ENCODE assay signal across 8 mouse cellular contexts in the genomic region with DNA sequence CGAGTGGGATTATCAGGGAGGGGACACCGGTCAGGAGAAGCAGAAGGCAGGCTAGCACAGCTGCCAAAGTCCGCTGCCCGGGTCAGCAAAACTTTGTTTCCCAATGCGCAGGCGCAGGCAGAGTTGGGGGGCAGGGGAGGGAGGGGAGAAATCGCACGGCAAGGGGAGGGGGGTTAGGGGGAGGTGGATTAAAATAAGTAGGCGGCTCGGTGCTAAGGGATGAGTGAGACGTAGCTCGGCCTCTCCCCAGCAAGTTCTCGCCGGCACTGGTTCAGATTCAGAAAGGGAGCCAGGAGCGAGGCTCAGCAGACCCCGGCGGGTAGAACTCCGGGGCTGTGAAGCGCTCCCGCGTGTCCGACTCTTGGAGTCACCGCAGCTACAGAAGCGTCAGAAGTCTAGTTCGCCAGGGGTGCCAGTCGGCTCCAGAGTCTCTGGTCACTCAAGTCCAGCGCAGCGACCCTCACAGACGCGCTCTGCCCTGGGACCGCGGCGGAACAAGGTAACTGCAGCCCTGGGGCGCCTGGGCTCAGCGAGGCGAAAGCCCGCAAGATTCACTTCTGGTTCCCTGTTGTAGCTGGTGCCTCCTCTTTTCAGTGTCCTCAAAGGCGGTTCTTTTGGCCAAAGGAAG. TPM values are rescaled to one million over a fixed set of nuclear protein-coding genes. Genes with fewer than 3 reads are reported as not detected.
DNase-seq lines count a peak whose midpoint lies in the region; ATAC-seq and TF ChIP-seq lines count a peak whose summit lies in the region.

No protein-coding gene starts in this region.

- H3K27me3 ChIP-seq in ES-Bruce4 (ENCODE audit: control insufficient read depth, insufficient read depth, low read length, poor library complexity, severe bottlenecking) = peaks cover 47% of the 10 kb centered on the region
- peaks cover 97% of the 10 kb centered on the region for H3K27me3 ChIP-seq in embryonic facial prominence, embryonic 10.5 days (replicated peaks; ENCODE audit: low read depth, poor library complexity, severe bottlenecking)
- H3K27me3 ChIP-seq in heart, embryonic 11.5 days (ENCODE audit: control insufficient read depth, insufficient read depth, low read length) = peaks cover 62% of the 10 kb centered on the region
- H3K27me3 ChIP-seq in lung, postnatal 0 days (replicated peaks; ENCODE audit: insufficient read depth, low read length) = peaks cover 49% of the 10 kb centered on the region
- peaks cover 2% of the 10 kb centered on the region; the same call in 1 of the 2 replicates for H3K27me3 ChIP-seq in testis, adult 2 months (ENCODE audit: control insufficient read depth, insufficient read depth, low read length)
- peaks cover 15% of the 10 kb centered on the region; the same call in 1 of the 2 replicates for H3K27me3 ChIP-seq in cerebellum, adult 2 months (ENCODE audit: control insufficient read depth, insufficient read depth, low read length)

- TF ChIP-seq POLR2A in ES-Bruce4 (IDR thresholded peaks at IDR 0.05; ENCODE audit: insufficient read depth, low read length) = no peak
- TF ChIP-seq POLR2A in testis, adult 2 months (IDR thresholded peaks at IDR 0.05; ENCODE audit: control insufficient read depth, low read depth, low read length) = peak; percentile 32; the same call in 1 of the 2 replicates
- TF ChIP-seq POLR2A in cerebellum, adult 2 months (IDR thresholded peaks at IDR 0.05; ENCODE audit: borderline replicate concordance, insufficient read depth, low read length) = no peak

- H3K4me2 ChIP-seq in heart, embryonic 11.5 days = peak overlapping the region; percentile 90
- peak overlapping the region; percentile 72 for H3K4me2 ChIP-seq in lung, postnatal 0 days (replicated peaks; ENCODE audit: low read depth, low read length)

- peak overlapping the region; percentile 40 for H3K4me3 ChIP-seq in ES-Bruce4 (ENCODE audit: low read depth, low read length)
- peak overlapping the region; percentile 66 for H3K4me3 ChIP-seq in embryonic facial prominence, embryonic 10.5 days
- H3K4me3 ChIP-seq in heart, embryonic 11.5 days (ENCODE audit: low read depth, low read length) = peak overlapping the region; percentile 55
- peak overlapping the region; percentile 49 for H3K4me3 ChIP-seq in lung, postnatal 0 days (ENCODE audit: low read depth, low read length)
- H3K4me3 ChIP-seq in testis, adult 2 months (ENCODE audit: control insufficient read depth, low read depth, low read length) = peak overlapping the region; percentile 71
- H3K4me3 ChIP-seq in cerebellum, adult 2 months (replicated peaks; ENCODE audit: insufficient read depth, low read depth, low read length) = no peak overlapping the region

- no peaks in the 10 kb centered on the region for H3K4me1 ChIP-seq in ES-Bruce4 (ENCODE audit: control insufficient read depth, insufficient read depth, low read length)
- peaks cover 36% of the 10 kb centered on the region for H3K4me1 ChIP-seq in embryonic facial prominence, embryonic 10.5 days
- peaks cover 2% of the 10 kb centered on the region; the same call in 1 of the 2 replicates for H3K4me1 ChIP-seq in heart, embryonic 11.5 days (ENCODE audit: control insufficient read depth, insufficient read depth, low read length)
- H3K4me1 ChIP-seq in lung, postnatal 0 days (ENCODE audit: insufficient read depth, low read depth, low read length) = 0 out of 2 replicates have a peak, but pooled peaks cover 3% of the 10 kb centered on the region
- peaks cover 10% of the 10 kb centered on the region for H3K4me1 ChIP-seq in testis, adult 2 months (ENCODE audit: control insufficient read depth, insufficient read depth, low read length)
- no peaks in the 10 kb centered on the region for H3K4me1 ChIP-seq in cerebellum, adult 2 months (ENCODE audit: control insufficient read depth, insufficient read depth, low read length)

- no peak for TF ChIP-seq CTCF in ES-Bruce4 (IDR thresholded peaks at IDR 0.05; ENCODE audit: low read depth, low read length)
- peak; percentile 56 for TF ChIP-seq CTCF in lung, postnatal 0 days (IDR thresholded peaks at IDR 0.05)
- no peak for TF ChIP-seq CTCF in testis, adult 2 months (IDR thresholded peaks at IDR 0.05; ENCODE audit: control insufficient read depth, insufficient read depth, insufficient replicate concordance, low read depth, low read length)
- no peak for TF ChIP-seq CTCF in cerebellum, adult 2 months (IDR thresholded peaks at IDR 0.05; ENCODE audit: borderline replicate concordance, insufficient read depth, low read depth, low read length)

- H3K27ac ChIP-seq in ES-Bruce4 (ENCODE audit: insufficient read depth, low read length) = no peak overlapping the region
- peak overlapping the region; percentile 82 for H3K27ac ChIP-seq in embryonic facial prominence, embryonic 10.5 days (replicated peaks)
- H3K27ac ChIP-seq in heart, embryonic 11.5 days (ENCODE audit: low read depth, low read length) = peak overlapping the region; percentile 15; the same call in 1 of the 2 replicates
- peak overlapping the region; percentile 58 for H3K27ac ChIP-seq in lung, postnatal 0 days (ENCODE audit: low read length)
- H3K27ac ChIP-seq in testis, adult 2 months (ENCODE audit: control insufficient read depth, insufficient read depth, low read depth, low read length) = peak overlapping the region; percentile 68
- H3K27ac ChIP-seq in cerebellum, adult 2 months (ENCODE audit: insufficient read depth, low read length) = no peak overlapping the region

- TF ChIP-seq EP300 in ES-Bruce4 (IDR thresholded peaks at IDR 0.05; ENCODE audit: insufficient read depth, low read depth, low read length) = no peak
- no peak for TF ChIP-seq EP300 in lung, postnatal 0 days (IDR thresholded peaks at IDR 0.05)

- WGBS in embryonic facial prominence, embryonic 10.5 days = under 1% methylated on average over 38 of the region's 38 CpGs
- WGBS in heart, embryonic 11.5 days (ENCODE audit: insufficient replicate concordance) = under 1% methylated on average over 38 of the region's 38 CpGs
- under 1% methylated on average over 38 of the region's 38 CpGs for WGBS in lung, postnatal 0 days
- WGBS in cerebellum, adult 2 months = under 1% methylated on average over 38 of the region's 38 CpGs

- peak; percentile 76 for DNase-seq in embryonic facial prominence, embryonic 10.5 days (ENCODE audit: low spot score)
- DNase-seq in kidney, adult 9 months = peak; percentile 50
- DNase-seq in lung, postnatal 0 days (ENCODE audit: low spot score) = peak; percentile 59
- DNase-seq in cerebellum, adult 2 months = no peak
- DNase-seq in right cerebral cortex, postnatal 14 days = no peak

- no peaks in the 10 kb centered on the region for H3K9me3 ChIP-seq in ES-Bruce4 (replicated peaks; ENCODE audit: control insufficient read depth, insufficient read depth, low read length, poor library complexity, severe bottlenecking)
- no peaks in the 10 kb centered on the region for H3K9me3 ChIP-seq in embryonic facial prominence, embryonic 10.5 days
- H3K9me3 ChIP-seq in heart, embryonic 11.5 days (replicated peaks; ENCODE audit: control insufficient read depth, low read length) = no peaks in the 10 kb centered on the region
- no peaks in the 10 kb centered on the region for H3K9me3 ChIP-seq in lung, postnatal 0 days (ENCODE audit: low read length)

- H3K36me3 ChIP-seq in ES-Bruce4 (ENCODE audit: control insufficient read depth, insufficient read depth, low read length, poor library complexity, severe bottlenecking) = no peaks in the 10 kb centered on the region
- H3K36me3 ChIP-seq in embryonic facial prominence, embryonic 10.5 days (replicated peaks) = no peaks in the 10 kb centered on the region
- H3K36me3 ChIP-seq in heart, embryonic 11.5 days (ENCODE audit: control insufficient read depth, insufficient read depth, low read length) = no peaks in the 10 kb centered on the region
- H3K36me3 ChIP-seq in lung, postnatal 0 days (ENCODE audit: insufficient read depth, low read length) = no peaks in the 10 kb centered on the region
- no peaks in the 10 kb centered on the region for H3K36me3 ChIP-seq in testis, adult 2 months (ENCODE audit: control insufficient read depth, insufficient read depth, low read length)

- 0 out of 2 replicates have a peak overlapping the region, but pooled peaks have one; percentile 33 for H3K9ac ChIP-seq in ES-Bruce4 (ENCODE audit: low read depth, poor library complexity, severe bottlenecking)
- H3K9ac ChIP-seq in heart, embryonic 11.5 days (ENCODE audit: low read depth, low read length) = peak overlapping the region; percentile 65
- H3K9ac ChIP-seq in lung, postnatal 0 days (replicated peaks; ENCODE audit: low read depth) = 0 out of 2 replicates have a peak overlapping the region, but pooled peaks have one; percentile 12

- peak; percentile 20; the same call in 1 of the 2 replicates for ATAC-seq in heart, embryonic 11.5 days (replicated peaks; ENCODE audit: insufficient number of reproducible peaks, low FRiP score, low TSS enrichment)
- ATAC-seq in lung, postnatal 0 days = peak; percentile 67

RNA-seq across cellular contexts. Expression of a gene that starts 4.4 kb away (rescaled TPM):
- not detected in 2 replicates for polyA plus RNA-seq in ES-Bruce4 (2011; ENCODE audit: insufficient read depth, insufficient read length, low read depth, missing spikeins)
- polyA plus RNA-seq in embryonic facial prominence, embryonic 10.5 days (2016; fragmentation: Nextera tagmentation; extraction: Ambion mirVana) = 13.8 and 23.6 TPM in 2 replicates
- 13.5 and 16.1 TPM in 2 replicates for polyA plus RNA-seq in heart, embryonic 11.5 days (2014; fragmentation: Nextera tagmentation; extraction: Ambion mirVana)
- 8.2 and 10.8 TPM in 2 replicates for polyA plus RNA-seq in lung, postnatal 0 days (2015; fragmentation: Nextera tagmentation; extraction: Ambion mirVana)
- polyA plus RNA-seq in testis, adult 2 months (2012; rRNA removed) = 3.9 and 4.5 TPM in 2 replicates
- polyA plus RNA-seq in cerebellum, adult 2 months (2012; rRNA removed) = 0.97 and 2.1 TPM in 2 replicates

Comparison
In these comparisons a context has a peak if more than half of its experiments do, and no peak if none do; other contexts are left out.
1. H3K27ac ChIP-seq: peak in embryonic facial prominence, embryonic 10.5 days (single experiment), heart, embryonic 11.5 days (single experiment), lung, postnatal 0 days (single experiment) and testis, adult 2 months (single experiment); none in ES-Bruce4 (single experiment) and cerebellum, adult 2 months (single experiment).
2. H3K9ac ChIP-seq: peak in every context shown above with its lines; median percentile 65 in heart, embryonic 11.5 days; 33 in ES-Bruce4; 12 in lung, postnatal 0 days.
3. DNase-seq: peak in embryonic facial prominence, embryonic 10.5 days (single experiment), kidney, adult 9 months (single experiment) and lung, postnatal 0 days (single experiment); none in cerebellum, adult 2 months (0 of 2) and right cerebral cortex, postnatal 14 days (single experiment).